Mouse (Mus musculus): Measurements from ENCODE around the gene Gm43517. TPM values are rescaled to one million over a fixed set of nuclear protein-coding genes. Genes with fewer than 3 reads are reported as not detected.

The Gm43517 gene
- polyA plus RNA-seq (2012; rRNA removed) (0.04 TPM in 1 of 2 replicates, not detected in the other), polyA plus RNA-seq (2014; fragmentation: Nextera tagmentation; extraction: Ambion mirVana) (not detected in 2 replicates)

DNA sequence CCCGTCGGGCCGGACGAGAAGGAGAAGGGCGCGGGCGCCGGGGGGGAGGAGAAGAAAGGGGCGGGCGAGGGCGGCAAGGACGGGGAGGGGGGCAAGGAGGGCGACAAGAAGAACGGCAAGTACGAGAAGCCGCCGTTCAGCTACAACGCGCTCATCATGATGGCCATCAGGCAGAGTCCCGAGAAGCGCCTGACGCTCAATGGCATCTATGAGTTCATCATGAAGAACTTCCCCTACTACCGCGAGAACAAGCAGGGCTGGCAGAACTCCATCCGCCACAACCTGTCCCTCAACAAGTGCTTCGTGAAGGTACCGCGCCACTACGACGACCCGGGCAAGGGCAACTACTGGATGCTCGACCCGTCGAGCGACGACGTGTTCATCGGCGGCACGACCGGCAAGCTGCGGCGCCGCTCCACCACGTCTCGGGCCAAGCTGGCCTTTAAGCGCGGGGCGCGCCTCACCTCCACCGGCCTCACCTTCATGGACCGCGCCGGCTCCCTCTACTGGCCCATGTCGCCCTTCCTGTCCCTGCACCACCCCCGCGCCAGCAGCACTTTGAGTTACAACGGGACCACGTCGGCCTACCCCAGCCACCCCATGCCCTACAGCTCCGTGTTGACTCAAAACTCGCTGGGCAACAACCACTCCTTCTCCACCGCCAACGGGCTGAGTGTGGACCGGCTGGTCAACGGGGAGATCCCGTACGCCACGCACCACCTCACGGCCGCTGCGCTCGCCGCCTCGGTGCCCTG, at the start of gene Gm43517:
Gene Gm43517 (plus strand): TSS at position 299 of the 755 bp plus-strand sequence.
- Histone ChIP-seq H3K27ac (replicated peaks; ENCODE audit: low read depth, low read length) (no peak within 1 kb of the TSS), H3K9ac (ENCODE audit: low read depth, low read length, severe bottlenecking) (no peak within 1 kb of the TSS), H3K4me2 (replicated peaks; ENCODE audit: low read depth, low read length, severe bottlenecking) (peak within 1 kb of the TSS; percentile 51), H3K27me3 (ENCODE audit: control insufficient read depth, insufficient read depth, low read length) (peaks cover 87% of the 10 kb centered on the region), H3K36me3 (ENCODE audit: control insufficient read depth, insufficient read depth, low read length) (no peaks in the 10 kb centered on the region), H3K9me3 (ENCODE audit: control insufficient read depth, low read length) (no peaks in the 10 kb centered on the region), H3K4me3 (replicated peaks; ENCODE audit: low read length) (peak within 1 kb of the TSS; percentile 37), H3K4me1 (ENCODE audit: control insufficient read depth, insufficient read depth, low read length) (0 out of 2 replicates have a peak, but pooled peaks cover 3% of the 10 kb centered on the region)
- TF ChIP-seq POLR2A (IDR thresholded peaks at IDR 0.05; ENCODE audit: borderline replicate concordance, extremely low read depth, insufficient read depth, insufficient read length) = no peak
- WGBS = 1% methylated on average over 56 of the region's 75 CpGs
- no peak for ATAC-seq (ENCODE audit: low FRiP score, low read depth)
- no peak for DNase-seq (ENCODE audit: low spot score)

DNA sequence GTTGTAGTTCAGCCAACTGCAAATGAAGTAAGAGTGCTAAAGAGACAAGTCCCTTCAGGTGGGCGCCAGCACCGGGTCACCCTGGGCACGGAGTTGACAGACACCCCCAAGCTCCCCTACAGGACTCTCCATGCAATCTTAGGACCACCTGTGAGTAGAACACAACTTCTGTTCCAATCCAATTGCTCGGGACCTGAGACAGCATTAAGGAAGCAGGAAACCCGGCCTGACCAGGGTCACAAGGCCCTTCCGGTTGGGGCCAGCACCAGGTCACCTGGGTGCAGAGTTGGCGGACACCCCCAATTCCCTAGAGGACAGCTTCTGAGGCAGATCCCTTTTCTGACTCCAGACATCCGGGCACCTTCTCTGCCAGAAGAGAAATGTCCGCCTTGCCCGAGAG, 35.3 kb upstream of the Gm43517 start:
- Histone ChIP-seq H3K36me3 (ENCODE audit: control insufficient read depth, insufficient read depth, low read length) (no peaks in the 10 kb centered on the region), H3K27me3 (ENCODE audit: control insufficient read depth, insufficient read depth, low read length) (no peaks in the 10 kb centered on the region), H3K27ac (replicated peaks; ENCODE audit: low read depth, low read length) (no peak overlapping the region), H3K9me3 (ENCODE audit: control insufficient read depth, low read length) (no peaks in the 10 kb centered on the region), H3K4me1 (ENCODE audit: control insufficient read depth, insufficient read depth, low read length) (no peaks in the 10 kb centered on the region), H3K4me2 (replicated peaks; ENCODE audit: low read depth, low read length, severe bottlenecking) (no peak overlapping the region), H3K4me3 (replicated peaks; ENCODE audit: low read length) (no peak overlapping the region), H3K9ac (ENCODE audit: low read depth, low read length, severe bottlenecking) (no peak overlapping the region)
- ATAC-seq (ENCODE audit: low FRiP score, low read depth) = no peak
- no peak for DNase-seq (ENCODE audit: low spot score)
- WGBS = 89% methylated on average over 10 of the region's 10 CpGs
- TF ChIP-seq POLR2A (IDR thresholded peaks at IDR 0.05; ENCODE audit: borderline replicate concordance, extremely low read depth, insufficient read depth, insufficient read length) = no peak

DNA sequence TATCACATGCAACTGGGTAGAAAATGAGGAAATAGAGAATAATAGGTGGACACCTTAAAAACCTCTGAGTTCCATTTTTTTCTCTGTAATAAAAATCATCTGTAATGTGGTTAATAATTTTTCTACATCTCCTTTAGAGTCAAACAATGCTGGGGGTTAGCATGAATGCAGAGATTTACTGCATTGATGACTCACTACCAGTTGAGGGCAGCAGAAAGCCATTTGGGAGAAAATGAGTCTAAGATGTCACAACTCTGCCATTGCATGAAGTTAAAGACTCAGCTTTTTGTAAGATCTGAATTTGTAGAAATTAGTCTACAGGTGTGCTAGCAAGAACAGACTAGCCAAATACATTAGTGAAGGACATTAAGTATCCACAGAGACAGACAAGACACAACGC, 16.0 kb upstream of the Gm43517 start:
- no peak for TF ChIP-seq POLR2A (IDR thresholded peaks at IDR 0.05; ENCODE audit: borderline replicate concordance, extremely low read depth, insufficient read depth, insufficient read length)
- Histone ChIP-seq H3K36me3 (ENCODE audit: control insufficient read depth, insufficient read depth, low read length) (no peaks in the 10 kb centered on the region), H3K4me1 (ENCODE audit: control insufficient read depth, insufficient read depth, low read length) (no peaks in the 10 kb centered on the region)

DNA sequence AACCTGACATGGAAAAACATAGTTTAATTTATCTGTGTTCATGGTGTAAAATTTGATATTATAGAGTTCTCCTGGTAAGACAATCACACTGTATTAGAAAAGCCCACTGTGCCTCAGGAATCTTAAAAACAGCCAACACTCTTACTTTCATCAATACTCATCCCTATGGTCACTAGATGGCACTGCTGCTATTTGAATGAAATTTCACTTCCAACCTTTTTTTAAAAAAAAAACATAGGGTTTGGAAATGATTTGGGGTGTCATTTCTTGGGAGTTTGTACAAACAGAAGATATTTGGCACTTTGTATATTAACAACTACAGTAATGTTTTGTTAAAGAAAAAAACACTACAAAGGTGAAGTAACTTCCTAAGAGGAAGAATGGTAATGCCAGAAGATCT, 12.8 kb upstream of the Gm43517 start:
- no peak for TF ChIP-seq POLR2A (IDR thresholded peaks at IDR 0.05; ENCODE audit: borderline replicate concordance, extremely low read depth, insufficient read depth, insufficient read length)
- Histone ChIP-seq H3K4me3 (replicated peaks; ENCODE audit: low read length) (no peak overlapping the region), H3K4me2 (replicated peaks; ENCODE audit: low read depth, low read length, severe bottlenecking) (no peak overlapping the region), H3K9ac (ENCODE audit: low read depth, low read length, severe bottlenecking) (no peak overlapping the region), H3K27me3 (ENCODE audit: control insufficient read depth, insufficient read depth, low read length) (peaks cover 53% of the 10 kb centered on the region), H3K9me3 (ENCODE audit: control insufficient read depth, low read length) (no peaks in the 10 kb centered on the region), H3K36me3 (ENCODE audit: control insufficient read depth, insufficient read depth, low read length) (no peaks in the 10 kb centered on the region), H3K27ac (replicated peaks; ENCODE audit: low read depth, low read length) (no peak overlapping the region), H3K4me1 (ENCODE audit: control insufficient read depth, insufficient read depth, low read length) (no peaks in the 10 kb centered on the region)
- ATAC-seq (ENCODE audit: low FRiP score, low read depth) = no peak
- peak; percentile 66 for DNase-seq (ENCODE audit: low spot score)

More for the DNA sequence above, 16.0 kb upstream of the Gm43517 start:
- Histone ChIP-seq H3K27ac (replicated peaks; ENCODE audit: low read depth, low read length) (no peak overlapping the region), H3K4me3 (replicated peaks; ENCODE audit: low read length) (no peak overlapping the region), H3K27me3 (ENCODE audit: control insufficient read depth, insufficient read depth, low read length) (peaks cover 21% of the 10 kb centered on the region), H3K9me3 (ENCODE audit: control insufficient read depth, low read length) (no peaks in the 10 kb centered on the region), H3K4me2 (replicated peaks; ENCODE audit: low read depth, low read length, severe bottlenecking) (no peak overlapping the region), H3K9ac (ENCODE audit: low read depth, low read length, severe bottlenecking) (no peak overlapping the region)
- DNase-seq (ENCODE audit: low spot score) (no peak), ATAC-seq (ENCODE audit: low FRiP score, low read depth) (no peak)
- WGBS = 52% methylated on average over 1 of the region's 1 CpGs

DNA sequence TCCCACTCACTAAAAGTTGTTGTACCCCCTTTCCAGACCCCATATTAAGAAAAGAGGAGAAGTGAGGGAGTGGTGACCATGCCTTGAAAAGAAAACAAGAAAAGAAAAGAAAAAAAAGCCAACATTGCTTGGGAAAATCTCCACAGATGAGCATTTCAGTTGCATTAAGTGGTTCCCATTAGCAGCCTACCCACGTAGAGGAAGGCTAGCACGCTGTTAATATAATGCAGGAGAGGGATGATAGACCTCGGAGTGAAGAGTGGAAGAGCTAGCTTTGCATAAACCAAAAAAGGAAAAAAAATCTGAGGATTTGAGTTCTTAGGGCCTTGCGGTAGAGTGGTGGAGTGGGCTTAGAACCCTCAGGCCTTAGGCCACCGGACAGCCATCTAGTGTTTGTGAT, 11.8 kb upstream of the Gm43517 start:
- Histone ChIP-seq H3K9me3 (ENCODE audit: control insufficient read depth, low read length) (no peaks in the 10 kb centered on the region), H3K4me1 (ENCODE audit: control insufficient read depth, insufficient read depth, low read length) (no peaks in the 10 kb centered on the region), H3K4me2 (replicated peaks; ENCODE audit: low read depth, low read length, severe bottlenecking) (no peak overlapping the region), H3K9ac (ENCODE audit: low read depth, low read length, severe bottlenecking) (no peak overlapping the region), H3K36me3 (ENCODE audit: control insufficient read depth, insufficient read depth, low read length) (no peaks in the 10 kb centered on the region), H3K27me3 (ENCODE audit: control insufficient read depth, insufficient read depth, low read length) (peaks cover 63% of the 10 kb centered on the region), H3K4me3 (replicated peaks; ENCODE audit: low read length) (no peak overlapping the region), H3K27ac (replicated peaks; ENCODE audit: low read depth, low read length) (no peak overlapping the region)
- no peak for TF ChIP-seq POLR2A (IDR thresholded peaks at IDR 0.05; ENCODE audit: borderline replicate concordance, extremely low read depth, insufficient read depth, insufficient read length)
- no peak for ATAC-seq (ENCODE audit: low FRiP score, low read depth)
- 1% methylated on average over 5 of the region's 5 CpGs for WGBS
- DNase-seq (ENCODE audit: low spot score) = no peak
